Mouse (Mus musculus) cerebral cortex, adult 2 months (tissue): ENCODE data around the gene Akr1b10.

ENCODE experiments used
- WGBS: fragments of 180-500 bp; shearing (Covaris S2); methylation state at CpG from one replicate; pipeline ENCODE4 v1.1.7; 2018; 5-methylcytosine and 5-hydroxymethylcytosine counted together

Gene Akr1b10

DNA sequence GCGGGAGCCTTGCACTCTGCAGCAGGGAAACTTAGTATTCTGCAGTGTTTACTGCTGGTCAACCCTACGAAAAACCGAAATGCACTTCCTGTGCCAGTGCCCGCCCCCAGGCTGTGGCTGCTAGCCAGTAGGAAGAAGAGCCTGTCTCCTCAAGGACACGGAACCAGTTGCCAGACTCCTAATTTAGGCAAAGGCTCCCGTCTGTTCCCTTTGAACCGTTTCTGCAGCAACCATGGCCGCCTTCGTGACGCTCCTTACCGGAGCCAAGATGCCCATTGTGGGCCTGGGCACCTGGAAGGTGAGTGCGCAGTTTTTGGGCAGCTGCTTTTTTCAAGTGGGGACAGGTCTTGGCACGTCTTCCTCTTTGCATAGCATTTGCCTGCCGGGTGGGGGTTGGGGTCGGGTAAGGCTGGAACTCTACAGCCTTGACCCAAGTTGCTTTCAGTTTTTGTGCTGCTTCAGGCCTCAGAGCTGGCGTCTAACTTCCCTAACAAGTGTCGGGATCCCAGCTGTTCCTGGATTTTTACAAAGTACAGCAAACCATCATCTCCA, at the start of gene Akr1b10:
Akr1b10 (plus strand) TSS at position 109 of the 552 bp plus-strand sequence.
- under 1% methylated on average over 17 of the region's 17 CpGs for WGBS

- whole genome bisulfite sequencing, result 76% methylated on average over 5 of the region's 5 CpGs
Observed at GRCm38 (mm10) chr6:34334673-34335072, 49.3 kb upstream of the Akr1b10 start.

- 42% methylated on average over 2 of the region's 2 CpGs for WGBS
Observed at GRCm38 (mm10) chr6:34337799-34338198, 46.2 kb upstream of the Akr1b10 start.

DNA sequence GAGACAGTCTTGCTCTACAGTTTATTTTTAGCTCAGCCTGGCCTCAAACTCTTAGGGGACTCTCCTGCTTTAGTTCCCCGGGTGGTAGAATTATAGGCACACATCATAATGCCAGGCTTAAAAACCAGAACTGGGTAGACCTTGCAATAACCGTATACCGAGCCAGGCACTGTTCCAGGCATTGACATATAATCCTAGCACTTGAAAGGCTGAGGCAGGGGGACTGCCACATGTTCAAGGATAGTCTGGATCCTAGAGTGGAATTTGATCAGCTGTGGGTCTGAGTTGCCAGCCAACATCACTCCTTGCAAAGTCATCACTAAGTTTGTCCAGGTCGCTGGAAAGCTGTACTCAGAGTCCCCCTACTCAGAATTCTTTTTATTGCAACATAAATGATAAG, 42.0 kb upstream of the Akr1b10 start:
- 85% methylated on average over 4 of the region's 4 CpGs for WGBS

- 94% methylated on average over 2 of the region's 2 CpGs for WGBS
Observed at GRCm38 (mm10) chr6:34342476-34342875, 41.5 kb upstream of the Akr1b10 start.

DNA sequence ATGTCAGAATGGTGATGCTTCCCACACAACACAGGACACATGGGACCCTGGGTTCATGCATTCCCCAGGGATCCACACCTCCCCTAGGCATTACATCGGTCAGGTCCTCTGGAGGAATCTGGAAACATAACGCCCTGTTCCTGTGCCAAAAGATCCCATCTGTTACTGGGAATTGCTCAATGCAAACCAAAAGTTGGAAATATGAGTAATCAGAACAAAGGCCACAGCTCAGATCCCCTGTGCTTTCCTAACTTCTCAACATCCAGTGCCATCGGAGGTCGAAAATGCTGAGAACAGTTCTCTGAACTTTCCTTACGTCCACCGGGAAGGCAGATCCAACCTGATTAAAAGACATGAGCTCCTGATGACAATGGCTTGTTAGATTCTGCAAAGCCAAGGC, 40.6 kb upstream of the Akr1b10 start:
- 81% methylated on average over 6 of the region's 6 CpGs for WGBS

DNA sequence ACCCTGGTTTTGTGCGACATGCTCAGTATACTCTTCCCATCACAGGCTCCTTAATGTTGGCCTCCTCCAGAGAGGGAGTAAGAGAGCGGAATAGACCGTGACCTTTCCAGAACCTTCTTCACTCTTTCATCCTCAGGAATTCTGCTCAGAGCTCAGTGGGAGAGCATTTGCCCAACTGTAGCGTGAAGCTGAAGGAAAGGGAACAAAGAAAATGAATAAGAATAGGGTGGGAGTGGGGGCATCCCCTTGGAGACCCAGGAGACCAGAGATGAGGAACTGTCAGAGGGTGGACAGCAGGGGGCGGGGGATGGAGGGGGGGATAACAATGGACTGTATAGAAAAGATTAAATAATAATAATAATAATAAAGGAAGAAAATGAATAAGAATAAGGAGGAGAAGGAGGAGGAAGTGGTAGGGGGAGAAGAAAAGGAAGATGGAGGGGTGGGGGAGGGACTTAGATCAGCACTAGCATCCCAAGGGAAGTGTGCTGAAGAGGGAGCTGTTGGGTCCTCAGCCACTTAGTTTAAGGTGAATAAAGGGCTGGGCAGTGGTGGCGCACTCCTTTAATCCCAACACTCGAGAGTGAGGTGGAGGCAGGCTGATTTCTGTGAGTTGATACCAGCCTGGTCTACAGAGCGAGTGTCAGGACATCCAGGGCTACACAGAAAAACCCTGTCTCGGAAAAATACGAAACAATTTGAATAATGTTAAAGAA, 39.7 kb upstream of the Akr1b10 start:
- 70% methylated on average over 10 of the region's 10 CpGs for WGBS

GRCm38 (mm10) chr6:34344935-34345334, 39.1 kb upstream of the Akr1b10 start:
- 24% methylated on average over 9 of the region's 9 CpGs for WGBS

- 40% methylated on average over 14 of the region's 14 CpGs for WGBS
Observed at GRCm38 (mm10) chr6:34346096-34346898, 37.7 kb upstream of the Akr1b10 start.

GRCm38 (mm10) chr6:34350037-34350699, 33.9 kb upstream of the Akr1b10 start:
- 87% methylated on average over 12 of the region's 12 CpGs for WGBS

DNA sequence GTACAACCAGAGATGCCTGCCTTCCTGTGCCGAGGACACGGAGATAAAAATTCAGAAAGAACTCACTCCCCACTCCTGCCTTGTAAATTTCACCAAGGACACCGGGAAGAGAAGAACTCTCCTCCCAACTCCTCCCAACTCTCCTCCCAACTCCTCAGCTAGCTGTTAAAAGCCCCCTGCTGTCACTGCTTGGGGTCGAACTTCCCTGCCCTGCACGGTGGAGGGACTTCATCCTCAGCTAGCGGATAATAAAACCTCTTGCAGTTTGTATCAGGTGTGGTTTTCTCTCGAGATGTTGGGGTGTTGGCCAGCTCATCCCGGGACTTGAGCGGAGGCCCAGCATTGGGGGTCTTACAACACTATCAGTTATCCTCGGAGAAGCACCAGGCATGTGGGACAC, 32.5 kb upstream of the Akr1b10 start:
- 59% methylated on average over 10 of the region's 10 CpGs for WGBS

DNA sequence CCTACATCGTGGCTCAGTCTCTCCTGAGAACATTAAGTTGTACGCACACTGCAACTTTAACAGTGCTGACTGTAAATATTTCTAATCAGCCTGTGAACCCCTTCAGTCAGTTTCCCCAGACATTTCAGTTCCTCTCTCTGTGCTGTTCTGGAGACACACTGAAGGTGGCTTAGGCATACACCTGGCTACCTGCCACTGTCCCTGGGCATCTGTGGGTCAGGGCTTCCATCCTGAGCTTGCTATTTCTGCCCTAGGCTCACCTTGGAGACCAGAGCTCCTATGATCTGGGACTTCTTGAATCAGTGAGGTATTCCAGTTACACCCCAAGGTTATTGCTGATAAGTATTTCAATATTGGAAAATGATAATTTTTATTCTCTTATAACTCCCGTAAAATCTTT, 31.6 kb upstream of the Akr1b10 start:
- 94% methylated on average over 3 of the region's 3 CpGs for WGBS

DNA sequence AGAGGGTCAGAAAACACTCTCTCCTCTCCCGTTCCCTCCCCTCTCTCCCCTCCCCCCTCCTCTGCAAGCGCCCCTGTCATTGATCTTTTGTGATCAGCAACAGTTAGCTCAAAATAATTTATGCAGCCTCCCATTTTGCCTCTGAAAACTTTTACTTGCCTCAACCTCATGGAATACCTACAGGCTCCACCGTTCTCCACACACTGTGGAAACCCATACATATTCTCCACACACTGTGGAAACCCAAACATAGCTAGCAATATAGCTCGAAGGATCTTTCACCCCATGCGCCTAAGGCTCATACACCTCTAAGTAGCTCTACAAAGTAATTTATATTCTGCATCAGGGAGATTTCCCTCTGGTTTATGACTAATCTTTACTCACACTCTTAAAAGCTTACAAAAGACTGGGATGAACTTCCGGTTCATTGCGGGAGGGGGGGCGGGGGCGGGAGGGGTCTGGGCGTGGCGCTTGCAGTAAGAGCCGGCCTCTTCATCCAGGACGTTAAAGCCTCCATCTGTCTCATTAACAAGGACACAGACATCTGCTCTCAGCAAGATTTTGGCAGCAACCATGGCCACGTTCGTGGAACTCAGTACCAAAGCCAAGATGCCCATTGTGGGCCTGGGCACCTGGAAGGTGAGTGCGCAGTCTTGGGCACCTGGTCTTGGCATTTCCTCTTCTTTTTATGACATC, 30.2 kb upstream of the Akr1b10 start, which contains the start of gene Akr1b8:
Akr1b8 (plus strand) TSS at position 462 of the 696 bp plus-strand sequence.
- WGBS, result 23% methylated on average over 16 of the region's 16 CpGs

DNA sequence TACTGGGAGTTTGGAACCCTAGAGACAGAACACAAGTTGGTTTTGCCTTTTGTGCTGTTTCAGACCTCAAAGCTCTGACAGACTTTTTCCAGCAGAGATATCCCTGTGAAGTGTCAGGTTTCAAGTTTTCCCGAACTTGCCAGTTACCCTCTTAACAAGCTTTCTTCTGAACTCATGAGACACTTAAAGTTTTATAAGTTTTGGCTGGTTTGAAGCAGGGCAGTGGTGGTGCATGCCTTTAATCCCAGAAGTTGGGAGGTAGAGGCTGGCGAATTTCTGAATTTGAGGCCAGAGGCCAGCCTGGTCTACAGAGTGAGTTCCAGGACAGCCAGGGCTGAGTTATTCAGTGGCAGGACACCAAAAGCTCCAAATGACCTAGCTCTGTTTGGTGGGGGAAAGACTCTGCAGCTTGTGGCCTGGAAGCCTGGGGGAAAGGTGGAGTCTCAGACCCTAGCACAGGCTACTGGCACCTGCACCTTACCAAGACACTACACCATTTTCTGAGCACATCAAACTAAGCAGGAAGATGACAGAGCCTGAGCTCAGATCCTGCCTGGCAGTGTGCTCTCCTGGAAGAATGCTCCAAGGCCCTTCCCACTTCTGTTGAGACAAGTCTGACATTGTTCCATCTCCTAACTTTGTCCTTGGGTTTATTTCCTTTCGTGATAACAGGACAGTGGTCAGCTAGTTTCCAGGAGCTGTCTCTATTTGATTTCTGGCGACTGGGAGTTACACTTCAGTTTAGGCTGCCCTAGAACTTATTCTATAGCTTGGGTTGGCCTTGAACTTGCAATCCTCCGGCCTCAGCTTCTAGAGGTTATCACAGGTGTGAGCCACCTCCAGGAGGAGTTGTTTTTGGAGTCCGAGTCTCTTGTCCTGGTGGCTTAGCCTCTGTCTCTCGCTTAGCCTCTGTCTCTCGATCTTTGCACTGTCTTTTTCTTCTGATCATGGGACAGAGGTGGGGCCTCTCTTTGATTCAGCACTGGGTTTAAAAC, 29.4 kb upstream of the Akr1b10 start:
- WGBS, result 87% methylated on average over 8 of the region's 8 CpGs

DNA sequence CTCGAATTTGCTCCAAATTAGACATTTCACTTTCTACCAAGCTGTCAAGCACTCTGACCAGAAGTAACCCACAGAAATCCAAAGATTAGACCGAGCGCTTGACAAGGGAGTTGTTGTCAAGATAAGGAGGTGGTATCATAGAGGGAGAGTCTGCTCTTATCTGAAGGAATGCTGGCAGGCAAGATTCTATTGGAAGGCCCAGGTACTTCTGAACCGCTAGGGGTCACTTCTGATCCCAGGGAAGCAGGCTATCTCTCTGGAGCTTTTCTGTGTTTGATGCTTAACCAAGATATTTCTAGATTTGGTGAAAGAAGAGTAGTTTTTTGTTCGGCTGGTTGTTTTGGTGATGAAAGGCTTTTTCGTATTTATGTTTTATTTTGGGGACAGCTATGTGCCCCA, 28.7 kb upstream of the Akr1b10 start:
- WGBS, result 88% methylated on average over 6 of the region's 6 CpGs

GRCm38 (mm10) chr6:34355841-34356240, 28.2 kb upstream of the Akr1b10 start:
- WGBS, result 92% methylated on average over 9 of the region's 9 CpGs

- WGBS, result 74% methylated on average over 12 of the region's 12 CpGs
Observed at GRCm38 (mm10) chr6:34364217-34365136, 19.5 kb upstream of the Akr1b10 start.

GRCm38 (mm10) chr6:34367998-34368397, 16.0 kb upstream of the Akr1b10 start:
- 77% methylated on average over 9 of the region's 9 CpGs for WGBS

- WGBS, result 86% methylated on average over 8 of the region's 8 CpGs
Observed at GRCm38 (mm10) chr6:34370081-34370480, 13.9 kb upstream of the Akr1b10 start.
